Comparison of ENCODE assay signal across 22 mouse cellular contexts in genomic region chr7:29266931-29267330, GRCm38 (mm10). TPM values are rescaled to one million over a fixed set of nuclear protein-coding genes. Genes with fewer than 3 reads are reported as not detected.
DNase-seq lines count a peak whose midpoint lies in the region; ATAC-seq and TF ChIP-seq lines count a peak whose summit lies in the region.
"Had no signal": no experiment of that assay in that cellular context is flagged by ENCODE, and none has a peak within 500 bp of the region (broad histone marks: within the 10 kb centered on the region; RNA-seq: fewer than 3 reads in every experiment).

No protein-coding gene starts in this region.

- no peak for TF ChIP-seq CTCF in lung, postnatal 0 days (IDR thresholded peaks at IDR 0.05)
- TF ChIP-seq CTCF in lung, adult 2 months (IDR thresholded peaks at IDR 0.05; ENCODE audit: insufficient read depth, low read length): no peak

- H3K36me3 ChIP-seq in lung, postnatal 0 days (ENCODE audit: insufficient read depth, low read length): no peaks in the 10 kb centered on the region
- H3K36me3 ChIP-seq in kidney, embryonic 16.5 days (ENCODE audit: insufficient read depth, low read length): no peaks in the 10 kb centered on the region
- no peaks in the 10 kb centered on the region for H3K36me3 ChIP-seq in stomach, embryonic 16.5 days (ENCODE audit: control insufficient read depth, insufficient read depth, low read length)
- H3K36me3 ChIP-seq: embryonic facial prominence, embryonic 15.5 days; forebrain, embryonic 10.5 days; heart, embryonic 13.5 days; neural tube, embryonic 15.5 days had no signal

- H3K9ac ChIP-seq in lung, postnatal 0 days (replicated peaks; ENCODE audit: low read depth): no peak overlapping the region
- no peak overlapping the region for H3K9ac ChIP-seq in kidney, embryonic 16.5 days (replicated peaks; ENCODE audit: low read length)
- H3K9ac ChIP-seq in stomach, embryonic 16.5 days (ENCODE audit: low read length): no peak overlapping the region
- H3K9ac ChIP-seq: embryonic facial prominence, embryonic 15.5 days; heart, embryonic 13.5 days; hindbrain, embryonic 14.5 days; neural tube, embryonic 15.5 days had no signal

- no peak for TF ChIP-seq EP300 in lung, postnatal 0 days (IDR thresholded peaks at IDR 0.05)

- ATAC-seq in lung, postnatal 0 days: peak; percentile 39
- ATAC-seq in kidney, embryonic 16.5 days (ENCODE audit: low FRiP score, low TSS enrichment): peak; percentile 66
- ATAC-seq in stomach, embryonic 16.5 days (ENCODE audit: insufficient read depth, low FRiP score): peak; percentile 22; the same call in 1 of the 2 replicates
- no peak for ATAC-seq in megakaryocyte, adult 5-6 weeks (ENCODE audit: poor library complexity, severe bottlenecking)
- ATAC-seq: midbrain, embryonic 16.5 days had no signal

- H3K4me3 ChIP-seq in lung, postnatal 0 days (ENCODE audit: low read depth, low read length): no peak overlapping the region
- H3K4me3 ChIP-seq in lung, adult 2 months (replicated peaks; ENCODE audit: extremely low read depth, low read depth, low read length): no peak overlapping the region
- H3K4me3 ChIP-seq in kidney, embryonic 16.5 days (ENCODE audit: low read length): no peak overlapping the region
- no peak overlapping the region for H3K4me3 ChIP-seq in stomach, embryonic 16.5 days (replicated peaks; ENCODE audit: low read length)
- H3K4me3 ChIP-seq: embryonic facial prominence, embryonic 15.5 days; forebrain, embryonic 10.5 days; heart, embryonic 13.5 days; neural tube, embryonic 15.5 days had no signal

- no peaks in the 10 kb centered on the region for H3K9me3 ChIP-seq in lung, postnatal 0 days (ENCODE audit: low read length)
- no peaks in the 10 kb centered on the region for H3K9me3 ChIP-seq in kidney, embryonic 16.5 days (ENCODE audit: low read length)
- no peaks in the 10 kb centered on the region for H3K9me3 ChIP-seq in stomach, embryonic 16.5 days (replicated peaks; ENCODE audit: control insufficient read depth, low read length)
- H3K9me3 ChIP-seq: embryonic facial prominence, embryonic 15.5 days; forebrain, embryonic 10.5 days; heart, embryonic 13.5 days; neural tube, embryonic 15.5 days had no signal

- peaks cover 11% of the 10 kb centered on the region for H3K4me1 ChIP-seq in lung, postnatal 0 days (ENCODE audit: insufficient read depth, low read depth, low read length)
- peaks cover 8% of the 10 kb centered on the region for H3K4me1 ChIP-seq in lung, adult 2 months (ENCODE audit: control insufficient read depth, insufficient read depth, low read length)
- H3K4me1 ChIP-seq in kidney, embryonic 16.5 days (ENCODE audit: insufficient read depth, low read length): peaks cover 44% of the 10 kb centered on the region
- H3K4me1 ChIP-seq in stomach, embryonic 16.5 days (ENCODE audit: control insufficient read depth, insufficient read depth, low read length): peaks cover 30% of the 10 kb centered on the region
- H3K4me1 ChIP-seq: neural tube, embryonic 15.5 days had no signal

- TF ChIP-seq POLR2A in lung, adult 2 months (IDR thresholded peaks at IDR 0.05; ENCODE audit: borderline replicate concordance, extremely low read depth, low read depth, low read length): no peak

- no peak overlapping the region for H3K27ac ChIP-seq in lung, postnatal 0 days (ENCODE audit: low read length)
- peak overlapping the region; percentile 37; the same call in 1 of the 2 replicates for H3K27ac ChIP-seq in kidney, embryonic 16.5 days (ENCODE audit: low read length)
- peak overlapping the region; percentile 42; the same call in 1 of the 2 replicates for H3K27ac ChIP-seq in stomach, embryonic 16.5 days (ENCODE audit: low read length)
- H3K27ac ChIP-seq: embryonic facial prominence, embryonic 15.5 days; forebrain, embryonic 10.5 days; hindbrain, embryonic 14.5 days; neural tube, embryonic 15.5 days had no signal

- peak; percentile 67 for DNase-seq in lung, postnatal 0 days (ENCODE audit: low spot score)
- no peak for DNase-seq in lung, adult 2 months
- DNase-seq in gonadal fat pad, adult 2 months (ENCODE audit: low read depth): peak; percentile 95
- DNase-seq in spleen, postnatal 10 days (ENCODE audit: low spot score in 2 of 2): no peak
- DNase-seq in frontal cortex, postnatal 10 days (ENCODE audit: low spot score in 2 of 2): no peak
- DNase-seq: adrenal gland, postnatal 10 days; cerebellum, adult 9-11 months; heart, adult 11 months; right cerebral cortex, postnatal 25 days; thymus, postnatal 36 days had no signal

- no peaks in the 10 kb centered on the region for H3K27me3 ChIP-seq in lung, postnatal 0 days (replicated peaks; ENCODE audit: insufficient read depth, low read length)
- H3K27me3 ChIP-seq in kidney, embryonic 16.5 days (ENCODE audit: insufficient read depth, low read length): no peaks in the 10 kb centered on the region
- H3K27me3 ChIP-seq in stomach, embryonic 16.5 days (ENCODE audit: control insufficient read depth, insufficient read depth, low read length): no peaks in the 10 kb centered on the region
- H3K27me3 ChIP-seq: embryonic facial prominence, embryonic 15.5 days; heart, embryonic 13.5 days; neural tube, embryonic 15.5 days had no signal

- H3K4me2 ChIP-seq in lung, postnatal 0 days (replicated peaks; ENCODE audit: low read depth, low read length): no peak overlapping the region
- no peak overlapping the region for H3K4me2 ChIP-seq in kidney, embryonic 16.5 days (replicated peaks; ENCODE audit: low read depth, low read length)
- H3K4me2 ChIP-seq in stomach, embryonic 16.5 days (ENCODE audit: low read depth, low read length): no peak overlapping the region
- H3K4me2 ChIP-seq: embryonic facial prominence, embryonic 15.5 days; heart, embryonic 13.5 days; hindbrain, embryonic 14.5 days; liver, embryonic 11.5 days; neural tube, embryonic 15.5 days had no signal

- 58% methylated on average over 4 of the region's 4 CpGs for WGBS in lung, postnatal 0 days
- 55% methylated on average over 4 of the region's 4 CpGs for WGBS in lung, adult 2 months
- WGBS in kidney, embryonic 16.5 days: 31% methylated on average over 4 of the region's 4 CpGs
- WGBS in stomach, embryonic 16.5 days: 56% methylated on average over 4 of the region's 4 CpGs

RNA-seq across cellular contexts. Expression of gene Spint2, which starts 14.8 kb away (rescaled TPM):
- polyA plus RNA-seq in lung, postnatal 0 days (2015; fragmentation: Nextera tagmentation; extraction: Ambion mirVana): 429 and 453 TPM in 2 replicates
- 317 and 391 TPM in 2 replicates for polyA plus RNA-seq in lung, adult 2 months (2012; rRNA removed)
- 453 and 777 TPM in 2 replicates for polyA plus RNA-seq in gonadal fat pad, adult 2 months (2012; rRNA removed)
- polyA plus RNA-seq in kidney, embryonic 16.5 days (2015; fragmentation: Nextera tagmentation; extraction: Ambion mirVana): 270 and 295 TPM in 2 replicates
- 399 and 413 TPM in 2 replicates for polyA plus RNA-seq in stomach, embryonic 16.5 days (2015; fragmentation: Nextera tagmentation; extraction: Ambion mirVana)
- total RNA-seq in megakaryocyte, adult 5-6 weeks (2015): 6.1 and 7.3 TPM in 2 replicates
- total RNA-seq in megakaryocyte, adult 5-6 weeks (2017): 2.6 and 5.3 TPM in 2 replicates
- polyA plus RNA-seq: C2C12 had no signal

RNA-seq across cellular contexts. Expression of gene 2200002D01Rik, which starts 18.7 kb away (rescaled TPM):
- polyA plus RNA-seq in lung, postnatal 0 days (2015; fragmentation: Nextera tagmentation; extraction: Ambion mirVana): 123 and 134 TPM in 2 replicates
- polyA plus RNA-seq in lung, adult 2 months (2012; rRNA removed): 7.9 and 12.6 TPM in 2 replicates
- 1.8 and 2.1 TPM in 2 replicates for polyA plus RNA-seq in gonadal fat pad, adult 2 months (2012; rRNA removed)
- polyA plus RNA-seq in kidney, embryonic 16.5 days (2015; fragmentation: Nextera tagmentation; extraction: Ambion mirVana): 7.5 and 8.5 TPM in 2 replicates
- polyA plus RNA-seq in stomach, embryonic 16.5 days (2015; fragmentation: Nextera tagmentation; extraction: Ambion mirVana): 77.3 and 80.2 TPM in 2 replicates
- total RNA-seq in megakaryocyte, adult 5-6 weeks (2015): not detected in 2 replicates
- 0.37 and 2.4 TPM in 2 replicates for total RNA-seq in megakaryocyte, adult 5-6 weeks (2017)
- total RNA-seq: left cerebral cortex, adult 8-10 months had no signal

RNA-seq across cellular contexts. Expression of gene Ppp1r14a, which starts 22.2 kb away (rescaled TPM):
- 222 and 246 TPM in 2 replicates for polyA plus RNA-seq in lung, postnatal 0 days (2015; fragmentation: Nextera tagmentation; extraction: Ambion mirVana)
- 242 and 329 TPM in 2 replicates for polyA plus RNA-seq in lung, adult 2 months (2012; rRNA removed)
- polyA plus RNA-seq in gonadal fat pad, adult 2 months (2012; rRNA removed): 21.3 and 30.8 TPM in 2 replicates
- polyA plus RNA-seq in kidney, embryonic 16.5 days (2015; fragmentation: Nextera tagmentation; extraction: Ambion mirVana): 19.6 and 25.1 TPM in 2 replicates
- 46.8 and 48.8 TPM in 2 replicates for polyA plus RNA-seq in stomach, embryonic 16.5 days (2015; fragmentation: Nextera tagmentation; extraction: Ambion mirVana)
- not detected in 2 replicates for total RNA-seq in megakaryocyte, adult 5-6 weeks (2015)
- not detected in 2 replicates for total RNA-seq in megakaryocyte, adult 5-6 weeks (2017)

RNA-seq across cellular contexts. Expression of gene Yif1b, which starts 28.8 kb away (rescaled TPM):
- 93.9 and 96.2 TPM in 2 replicates for polyA plus RNA-seq in lung, postnatal 0 days (2015; fragmentation: Nextera tagmentation; extraction: Ambion mirVana)
- polyA plus RNA-seq in lung, adult 2 months (2012; rRNA removed): 182 and 190 TPM in 2 replicates
- 156 and 161 TPM in 2 replicates for polyA plus RNA-seq in gonadal fat pad, adult 2 months (2012; rRNA removed)
- polyA plus RNA-seq in kidney, embryonic 16.5 days (2015; fragmentation: Nextera tagmentation; extraction: Ambion mirVana): 134 and 143 TPM in 2 replicates
- polyA plus RNA-seq in stomach, embryonic 16.5 days (2015; fragmentation: Nextera tagmentation; extraction: Ambion mirVana): 89.4 and 92.2 TPM in 2 replicates
- total RNA-seq in megakaryocyte, adult 5-6 weeks (2015): 36.2 and 38.0 TPM in 2 replicates
- total RNA-seq in megakaryocyte, adult 5-6 weeks (2017): 19.1 and 21.8 TPM in 2 replicates

RNA-seq across cellular contexts. Expression of gene Kcnk6, which starts 34.6 kb away (rescaled TPM):
- 2.2 and 2.4 TPM in 2 replicates for polyA plus RNA-seq in lung, postnatal 0 days (2015; fragmentation: Nextera tagmentation; extraction: Ambion mirVana)
- 30.6 and 41.5 TPM in 2 replicates for polyA plus RNA-seq in lung, adult 2 months (2012; rRNA removed)
- 7.4 and 8.2 TPM in 2 replicates for polyA plus RNA-seq in gonadal fat pad, adult 2 months (2012; rRNA removed)
- polyA plus RNA-seq in kidney, embryonic 16.5 days (2015; fragmentation: Nextera tagmentation; extraction: Ambion mirVana): 1.5 and 1.7 TPM in 2 replicates
- polyA plus RNA-seq in stomach, embryonic 16.5 days (2015; fragmentation: Nextera tagmentation; extraction: Ambion mirVana): 2.2 and 3.1 TPM in 2 replicates
- total RNA-seq in megakaryocyte, adult 5-6 weeks (2015): 9.2 and 10.1 TPM in 2 replicates
- total RNA-seq in megakaryocyte, adult 5-6 weeks (2017): 14.5 and 14.6 TPM in 2 replicates

Comparison
In these comparisons a context has a peak if more than half of its experiments do, and no peak if none do; other contexts are left out.
1. DNase-seq: peak in lung, postnatal 0 days (single experiment) and gonadal fat pad, adult 2 months (single experiment); none in lung, adult 2 months (single experiment), spleen, postnatal 10 days (0 of 2) and frontal cortex, postnatal 10 days (0 of 2).